16 mouse cellular contexts compared by ENCODE assay signal in genomic region chr10:39163694-39164093, GRCm38 (mm10). TPM values are rescaled to one million over a fixed set of nuclear protein-coding genes. Genes with fewer than 3 reads are reported as not detected.
DNase-seq lines count a peak whose midpoint lies in the region; ATAC-seq lines count a peak whose summit lies in the region.
"Had no signal": no experiment of that assay in that cellular context is flagged by ENCODE, and none has a peak within 500 bp of the region (broad histone marks: within the 10 kb centered on the region; RNA-seq: fewer than 3 reads in every experiment).

Gene Ccn6, minus strand, starts transcription at chr10:39163794.

- WGBS in kidney, embryonic 14.5 days, result 88% methylated on average over 10 of the region's 10 CpGs
- 91% methylated on average over 10 of the region's 10 CpGs for WGBS in neural tube, embryonic 13.5 days
- WGBS in liver, embryonic 15.5 days (ENCODE audit: insufficient replicate concordance), result 73% methylated on average over 10 of the region's 10 CpGs

- H3K4me1 ChIP-seq in kidney, embryonic 14.5 days (ENCODE audit: control insufficient read depth, insufficient read depth, low read length), result peaks cover 11% of the 10 kb centered on the region; the same call in 1 of the 2 replicates
- H3K4me1 ChIP-seq in neural tube, embryonic 13.5 days (replicated peaks), result peaks cover 27% of the 10 kb centered on the region; the same call in 1 of the 2 replicates
- 0 out of 2 replicates have a peak, but pooled peaks cover 8% of the 10 kb centered on the region for H3K4me1 ChIP-seq in liver, embryonic 15.5 days (replicated peaks)

- H3K27me3 ChIP-seq in kidney, embryonic 14.5 days (ENCODE audit: control insufficient read depth, insufficient read depth, low read length), result no peaks in the 10 kb centered on the region
- H3K27me3 ChIP-seq in neural tube, embryonic 13.5 days, result no peaks in the 10 kb centered on the region
- H3K27me3 ChIP-seq in liver, embryonic 15.5 days, result peaks cover 43% of the 10 kb centered on the region
- H3K27me3 ChIP-seq: hindbrain, embryonic 15.5 days had no signal

- no peak for DNase-seq in kidney, adult 18-20 months
- no peak for DNase-seq in neural tube, embryonic 10.5 days (ENCODE audit: extremely low spot score, low spot score)
- no peak for DNase-seq in layer of hippocampus, adult 9-10 months (ENCODE audit: low spot score)
- DNase-seq in spleen, adult 12 weeks (ENCODE audit: low spot score), result no peak
- DNase-seq: adrenal gland, adult 8-10 months; B cell, adult 2 months; heart, adult 2 months; heart, postnatal 10 days had no signal

- peak within 1 kb of the TSS; percentile 25 for H3K4me2 ChIP-seq in kidney, embryonic 14.5 days (replicated peaks; ENCODE audit: low read depth, low read length)
- H3K4me2 ChIP-seq in neural tube, embryonic 13.5 days, result no peak within 1 kb of the TSS
- peak within 1 kb of the TSS; percentile 32 for H3K4me2 ChIP-seq in liver, embryonic 15.5 days
- H3K4me2 ChIP-seq: midbrain, embryonic 13.5 days had no signal

- 0 out of 2 replicates have a peak within 1 kb of the TSS, but pooled peaks have one; percentile 28 for H3K9ac ChIP-seq in kidney, embryonic 14.5 days (ENCODE audit: low read depth, low read length)
- no peak within 1 kb of the TSS for H3K9ac ChIP-seq in neural tube, embryonic 13.5 days
- H3K9ac ChIP-seq in liver, embryonic 15.5 days, result no peak within 1 kb of the TSS
- H3K9ac ChIP-seq: hindbrain, embryonic 15.5 days; midbrain, embryonic 13.5 days had no signal

- 0 out of 2 replicates have a peak within 1 kb of the TSS, but pooled peaks have one; percentile 5 for H3K4me3 ChIP-seq in kidney, embryonic 14.5 days (ENCODE audit: low read length)
- H3K4me3 ChIP-seq in neural tube, embryonic 13.5 days, result no peak within 1 kb of the TSS
- H3K4me3 ChIP-seq in liver, embryonic 15.5 days (replicated peaks), result no peak within 1 kb of the TSS
- H3K4me3 ChIP-seq: heart, adult 2 months; hindbrain, embryonic 15.5 days; midbrain, embryonic 13.5 days had no signal

- no peaks in the 10 kb centered on the region for H3K36me3 ChIP-seq in kidney, embryonic 14.5 days (ENCODE audit: control insufficient read depth, insufficient read depth, low read length)
- H3K36me3 ChIP-seq in neural tube, embryonic 13.5 days, result no peaks in the 10 kb centered on the region
- no peaks in the 10 kb centered on the region for H3K36me3 ChIP-seq in liver, embryonic 15.5 days (replicated peaks)
- H3K36me3 ChIP-seq: hindbrain, embryonic 15.5 days; midbrain, embryonic 13.5 days had no signal

- no peak within 1 kb of the TSS; the same call in 1 of the 2 replicates for H3K27ac ChIP-seq in kidney, embryonic 14.5 days (ENCODE audit: low read depth, low read length)
- H3K27ac ChIP-seq in neural tube, embryonic 13.5 days (replicated peaks), result peak within 1 kb of the TSS; percentile 87; the same call in 1 of the 2 replicates
- H3K27ac ChIP-seq in liver, embryonic 15.5 days (replicated peaks), result no peak within 1 kb of the TSS
- H3K27ac ChIP-seq: heart, adult 2 months; macrophage; midbrain, embryonic 13.5 days had no signal

- no peaks in the 10 kb centered on the region for H3K9me3 ChIP-seq in kidney, embryonic 14.5 days (ENCODE audit: control insufficient read depth, low read length)
- H3K9me3 ChIP-seq in neural tube, embryonic 13.5 days, result no peaks in the 10 kb centered on the region
- no peaks in the 10 kb centered on the region for H3K9me3 ChIP-seq in liver, embryonic 15.5 days (replicated peaks)
- H3K9me3 ChIP-seq: hindbrain, embryonic 15.5 days; midbrain, embryonic 13.5 days had no signal

- ATAC-seq in kidney, embryonic 14.5 days (ENCODE audit: low FRiP score, low TSS enrichment), result no peak
- no peak for ATAC-seq in neural tube, embryonic 13.5 days (ENCODE audit: low read depth)
- no peak for ATAC-seq in liver, embryonic 15.5 days (ENCODE audit: insufficient read depth)
- ATAC-seq in CD4-positive, CD25-positive, alpha-beta regulatory T cell, adult 4 months, result no peak
- ATAC-seq: midbrain, embryonic 13.5 days had no signal

RNA-seq across cellular contexts. Expression of gene Ccn6, which starts in this region (rescaled TPM):
- 0.37 and 0.41 TPM in 2 replicates for polyA plus RNA-seq in kidney, embryonic 14.5 days (2014; fragmentation: Nextera tagmentation; extraction: Ambion mirVana)
- 0.65 and 0.81 TPM in 2 replicates for polyA plus RNA-seq in neural tube, embryonic 13.5 days (2015; fragmentation: Nextera tagmentation; extraction: Ambion mirVana)
- 0.10 TPM in 1 of 2 replicates, not detected in the other for polyA plus RNA-seq in liver, embryonic 15.5 days (2015; fragmentation: Nextera tagmentation; extraction: Ambion mirVana)
- polyA plus RNA-seq in CD4-positive, CD25-positive, alpha-beta regulatory T cell, adult 4 months (2017; shearing (Covaris generic)), result not detected
- polyA plus RNA-seq: heart, adult 2 months; large intestine, adult 2 months; macrophage had no signal
